Mouse (Mus musculus) midbrain, postnatal 0 days (tissue): ENCODE results near the gene 1700028J19Rik. TPM values are rescaled to one million over a fixed set of nuclear protein-coding genes. Genes with fewer than 3 reads are reported as not detected.

Source experiments
- ATAC-seq: fragments of 200-750 bp; cut with Nextera tagmentation; 2 replicates; pipeline ENCODE4 v1.8.0; 2017; ENCODE audit warnings: moderate number of reproducible peaks, mild to moderate bottlenecking, moderate TSS enrichment, moderate library complexity; ENCODE audit not compliant: low FRiP score
- DNase-seq: peaks from one replicate; pipeline ENCODE4 v3.0.0-alpha.2; 2015; ENCODE audit warnings: low spot score
- H3K27ac ChIP-seq: fragments of 300-500 bp; sonication (generic); 2 replicates; pipeline ENCODE4 v1.5.1; 2014; ENCODE audit warnings: low read depth, mild to moderate bottlenecking, low read length, mixed read lengths
- H3K27me3 ChIP-seq: fragments of 300-500 bp; sonication (generic); 2 replicates; pipeline ENCODE4 v1.6.1; 2014; ENCODE audit warnings: low read length, control low read depth, mixed read lengths; ENCODE audit not compliant: insufficient read depth
- H3K36me3 ChIP-seq: fragments of 300-500 bp; sonication (generic); 2 replicates; pipeline ENCODE4 v1.6.1; 2014; ENCODE audit warnings: low read length, control low read depth, mixed read lengths; ENCODE audit not compliant: insufficient read depth
- H3K4me1 ChIP-seq: fragments of 300-500 bp; sonication (generic); 2 replicates; pipeline ENCODE4 v1.6.1; 2014; ENCODE audit warnings: mild to moderate bottlenecking, control low read depth, antibody characterized with exemption, low read length, mixed read lengths; ENCODE audit not compliant: insufficient read depth
- H3K4me2 ChIP-seq: fragments of 300-500 bp; sonication (generic); 2 replicates; pipeline ENCODE4 v1.6.1; 2014; ENCODE audit warnings: low read depth, mild to moderate bottlenecking, low read length, mixed read lengths; ENCODE audit not compliant: poor library complexity, severe bottlenecking
- H3K4me3 ChIP-seq: fragments of 300-500 bp; sonication (generic); 2 replicates; pipeline ENCODE4 v1.5.1; 2014; ENCODE audit warnings: low read depth, mild to moderate bottlenecking, low read length, moderate library complexity
- H3K9ac ChIP-seq: fragments of 300-500 bp; sonication (generic); replicated peaks from 2 replicates; pipeline ENCODE4 v1.6.1; 2014; ENCODE audit warnings: mild to moderate bottlenecking, low read length, moderate library complexity, mixed read lengths; ENCODE audit not compliant: poor library complexity, severe bottlenecking
- H3K9me3 ChIP-seq: fragments of 300-500 bp; sonication (generic); 2 replicates; pipeline ENCODE4 v1.6.1; 2016; ENCODE audit warnings: low read length, control low read depth
- CTCF ChIP-seq: IDR thresholded peaks from 2 replicates; pipeline ENCODE4 v1.5.1; 2016; ENCODE audit warnings: antibody characterized with exemption, mild to moderate bottlenecking
- WGBS: fragments of 180-500 bp; shearing (Covaris S2); extraction: QIAGEN DNeasy Blood & Tissue Kit; methylation state at CpG from one replicate; pipeline ENCODE4 v1.1.7; 2014; 5-methylcytosine and 5-hydroxymethylcytosine counted together
- polyA plus RNA-seq: library from polyadenylated mRNA; unstranded; fragments of >200 nt; fragmentation: Nextera tagmentation; extraction: Ambion mirVana; gene quantifications from 2 replicates; pipeline ENCODE4 v1.2.1, GENCODE M21; 2015
- total RNA-seq: library from RNA; depleted of rRNA; stranded (reverse); fragments of >200 nt; gene quantifications from 2 replicates; pipeline ENCODE4 v1.2.3, GENCODE M21; 2014; rRNA removed

The 1700028J19Rik gene
- total RNA-seq (0.38 and 0.88 TPM in 2 replicates), polyA plus RNA-seq (1.6 and 2.2 TPM in 2 replicates)

DNA sequence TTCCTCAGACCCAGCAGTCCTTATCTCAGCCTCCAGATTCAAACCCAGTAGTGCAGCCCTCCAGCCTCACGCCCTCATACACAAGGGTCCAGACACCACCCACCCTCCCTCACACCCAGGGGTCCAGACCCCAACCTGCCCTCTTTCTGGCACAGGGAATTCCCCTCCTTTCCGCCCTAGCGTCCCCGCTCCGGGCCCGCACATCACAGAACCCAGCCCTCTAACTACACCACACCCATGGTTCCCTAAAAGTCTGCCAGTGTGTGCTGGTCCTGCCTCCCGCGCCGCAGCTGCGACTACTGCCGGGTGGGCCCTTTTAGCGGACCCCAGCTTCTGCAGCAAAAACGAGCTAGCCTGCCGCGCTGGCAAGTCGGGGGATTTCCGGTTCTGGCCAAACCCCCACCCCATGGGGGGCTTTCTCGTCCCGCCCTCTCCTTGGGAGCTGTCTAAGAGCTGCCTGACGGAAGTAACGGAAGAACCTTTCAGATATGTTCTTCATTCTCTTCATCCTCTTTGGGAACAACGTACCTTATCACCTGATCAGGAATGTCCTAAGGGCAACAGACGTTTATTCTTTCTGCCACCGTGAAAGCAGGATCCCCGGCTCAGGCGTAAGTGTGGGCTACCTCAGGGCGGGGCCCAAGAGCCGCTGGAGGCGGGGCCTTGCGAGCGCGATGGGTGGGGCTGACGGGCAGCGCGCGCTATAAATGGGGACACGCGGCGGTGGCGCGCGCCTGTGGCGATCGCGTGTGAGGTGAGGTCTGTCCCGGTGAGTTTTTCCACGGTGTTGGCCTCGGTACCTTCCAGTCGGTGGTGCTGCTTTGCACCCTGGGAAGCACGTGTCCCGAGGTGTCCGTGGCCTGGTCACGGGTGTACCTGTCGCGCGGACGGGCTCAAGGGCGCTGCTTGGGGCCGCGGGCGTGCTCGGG, at the start of gene 1700028J19Rik, which contains the start of gene 2410002F23Rik:
1700028J19Rik (minus strand) TSS at position 641 of the 929 bp plus-strand sequence.
2410002F23Rik (plus strand) TSS at position 668 of the 929 bp plus-strand sequence.
- TF ChIP-seq CTCF: no peak
- whole genome bisulfite sequencing: under 1% methylated on average over 61 of the region's 62 CpGs
- ATAC-seq (peak; percentile 89), DNase-seq (peak; percentile 97)
- Histone ChIP-seq H3K9ac (peak within 1 kb of the TSS; percentile 100), H3K4me1 (peaks cover 7% of the 10 kb centered on the region; the same call in 1 of the 2 replicates), H3K4me2 (peak within 1 kb of the TSS; percentile 86), H3K27ac (peak within 1 kb of the TSS; percentile 100), H3K9me3 (no peaks in the 10 kb centered on the region), H3K27me3 (no peaks in the 10 kb centered on the region), H3K4me3 (peak within 1 kb of the TSS; percentile 83), H3K36me3 (peaks cover 16% of the 10 kb centered on the region)

DNA sequence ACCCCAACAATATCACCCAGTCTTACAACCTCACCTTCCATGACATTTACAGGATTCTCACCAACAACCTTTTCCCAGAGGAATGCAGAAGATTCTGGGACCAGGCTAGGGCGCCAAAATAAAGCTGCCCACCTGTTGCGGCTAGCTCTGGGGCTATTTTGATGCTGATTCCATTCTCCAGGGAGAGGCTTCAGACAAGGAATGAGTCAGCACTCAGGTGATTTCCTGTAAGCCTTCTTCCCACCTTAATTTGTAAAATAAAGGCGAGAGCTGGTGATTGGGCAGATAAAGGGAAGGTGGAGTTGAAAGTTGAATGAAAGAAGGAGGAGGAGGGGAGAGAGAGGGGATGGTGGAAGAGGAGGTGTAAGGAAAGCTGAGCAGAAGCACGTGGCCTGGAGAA, 44.9 kb upstream of the 1700028J19Rik start:
- H3K36me3 ChIP-seq: no peaks in the 10 kb centered on the region
- H3K4me3 ChIP-seq: no peak overlapping the region
- H3K4me1 ChIP-seq: no peaks in the 10 kb centered on the region
- H3K9me3 ChIP-seq: no peaks in the 10 kb centered on the region
- no peak for ATAC-seq
- WGBS: 56% methylated on average over 4 of the region's 4 CpGs
- H3K27me3 ChIP-seq: no peaks in the 10 kb centered on the region
- no peak overlapping the region for H3K9ac ChIP-seq
- TF ChIP-seq CTCF: no peak
- no peak overlapping the region for H3K27ac ChIP-seq
- DNase-seq: no peak
- no peak overlapping the region for H3K4me2 ChIP-seq

DNA sequence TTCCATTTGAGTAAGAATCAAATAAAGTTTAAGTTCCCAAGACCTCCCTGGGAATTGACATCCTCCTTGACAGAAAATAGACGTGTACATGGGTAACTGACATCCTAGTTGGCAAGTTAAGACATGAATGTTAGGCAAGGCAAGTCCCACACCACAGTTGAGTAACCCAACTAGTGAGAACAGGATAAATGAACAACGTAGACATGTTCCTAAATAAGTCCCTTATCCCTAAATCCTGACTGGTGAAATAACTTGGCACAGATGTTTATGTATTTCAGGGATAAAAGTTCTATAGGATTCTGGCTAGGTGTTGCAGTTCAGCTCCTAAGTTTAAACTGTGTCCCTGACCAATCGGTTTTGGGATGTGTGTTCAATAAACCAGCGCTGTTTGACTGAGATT, 44.5 kb upstream of the 1700028J19Rik start:
- no peak overlapping the region for H3K27ac ChIP-seq
- DNase-seq (no peak), ATAC-seq (no peak)
- H3K9me3 ChIP-seq: no peaks in the 10 kb centered on the region
- H3K27me3 ChIP-seq: no peaks in the 10 kb centered on the region
- H3K9ac ChIP-seq: no peak overlapping the region
- no peak overlapping the region for H3K4me2 ChIP-seq
- 85% methylated on average over 4 of the region's 4 CpGs for WGBS
- no peak overlapping the region for H3K4me3 ChIP-seq
- H3K36me3 ChIP-seq: no peaks in the 10 kb centered on the region
- no peaks in the 10 kb centered on the region for H3K4me1 ChIP-seq
- TF ChIP-seq CTCF: no peak

DNA sequence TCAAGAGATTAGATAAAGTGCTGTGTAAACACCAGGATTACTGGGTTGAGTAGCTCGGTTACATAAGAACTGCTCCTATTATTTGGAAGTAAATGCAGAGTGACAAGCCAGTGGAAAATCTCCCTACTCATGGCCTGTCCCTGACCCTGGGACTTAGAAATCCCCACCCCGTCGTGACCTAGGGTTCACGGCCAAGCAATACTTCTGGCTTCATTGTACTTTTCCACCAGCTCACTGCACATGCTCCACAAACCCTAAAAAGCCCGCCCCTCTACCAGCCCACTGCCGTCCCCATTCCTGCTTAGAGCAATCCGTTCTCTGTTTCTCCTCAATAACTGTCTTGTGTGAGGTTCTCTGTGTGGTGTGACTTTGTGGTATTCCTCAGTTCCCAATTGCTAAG, 41.3 kb upstream of the 1700028J19Rik start:
- no peak for TF ChIP-seq CTCF
- no peaks in the 10 kb centered on the region for H3K9me3 ChIP-seq
- no peak overlapping the region for H3K4me2 ChIP-seq
- 56% methylated on average over 7 of the region's 7 CpGs for WGBS
- H3K4me1 ChIP-seq: no peaks in the 10 kb centered on the region
- no peaks in the 10 kb centered on the region for H3K27me3 ChIP-seq
- DNase-seq: no peak
- H3K4me3 ChIP-seq: no peak overlapping the region
- no peaks in the 10 kb centered on the region for H3K36me3 ChIP-seq
- no peak overlapping the region for H3K9ac ChIP-seq
- no peak overlapping the region for H3K27ac ChIP-seq
- no peak for ATAC-seq

DNA sequence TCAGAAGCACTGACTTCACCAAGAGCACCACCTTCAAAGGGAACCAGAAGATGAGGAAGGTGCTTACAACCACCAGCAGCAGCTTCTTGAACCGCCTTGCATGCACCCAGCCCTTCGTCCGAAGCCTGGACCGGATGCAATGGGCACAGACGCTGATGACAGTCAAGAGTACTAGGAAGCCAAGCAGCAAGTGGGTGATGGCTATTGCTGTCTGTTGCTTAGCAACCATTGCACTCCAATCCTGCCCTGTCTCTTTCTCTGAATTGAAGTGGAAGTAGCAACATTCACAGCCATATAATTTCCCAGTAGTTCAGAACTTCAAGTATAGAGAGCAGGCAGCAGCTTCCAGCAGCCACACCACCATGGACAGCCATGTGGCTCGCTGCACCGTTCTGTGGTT, 35.1 kb upstream of the 1700028J19Rik start:
- 61% methylated on average over 7 of the region's 7 CpGs for WGBS
- no peaks in the 10 kb centered on the region for H3K9me3 ChIP-seq
- ATAC-seq: peak; percentile 50; the same call in 1 of the 2 replicates
- H3K27ac ChIP-seq: peak overlapping the region; percentile 21; the same call in 1 of the 2 replicates
- H3K4me3 ChIP-seq: no peak overlapping the region
- H3K9ac ChIP-seq: no peak overlapping the region
- DNase-seq: peak; percentile 44
- H3K4me2 ChIP-seq: no peak overlapping the region
- no peaks in the 10 kb centered on the region for H3K36me3 ChIP-seq
- TF ChIP-seq CTCF: no peak
- H3K4me1 ChIP-seq: no peaks in the 10 kb centered on the region
- H3K27me3 ChIP-seq: no peaks in the 10 kb centered on the region

DNA sequence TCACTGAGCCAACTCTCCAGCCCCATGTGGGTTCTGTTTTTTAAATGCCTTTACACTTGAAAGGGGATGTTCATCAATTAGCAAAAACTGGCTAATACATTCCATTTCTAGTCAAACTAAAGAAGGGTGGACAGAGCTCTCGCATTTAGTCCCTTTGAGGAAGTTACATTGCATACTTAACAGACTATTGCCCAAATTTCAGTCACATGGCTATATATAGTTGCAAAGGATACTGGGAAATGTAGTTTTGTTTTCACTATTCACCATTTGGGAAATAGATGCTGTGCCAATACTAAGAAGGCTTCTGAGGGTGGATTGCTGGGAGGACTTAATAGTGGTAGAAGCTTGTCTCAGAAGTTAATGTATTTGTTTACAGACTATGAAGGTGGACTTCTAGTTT, 34.5 kb upstream of the 1700028J19Rik start:
- ATAC-seq: peak; percentile 45; the same call in 1 of the 2 replicates
- no peak overlapping the region for H3K4me2 ChIP-seq
- no peaks in the 10 kb centered on the region for H3K4me1 ChIP-seq
- no peak for TF ChIP-seq CTCF
- no peaks in the 10 kb centered on the region for H3K27me3 ChIP-seq
- no peak overlapping the region for H3K27ac ChIP-seq
- 58% methylated on average over 1 of the region's 1 CpGs for WGBS
- no peaks in the 10 kb centered on the region for H3K36me3 ChIP-seq
- no peak overlapping the region for H3K9ac ChIP-seq
- no peaks in the 10 kb centered on the region for H3K9me3 ChIP-seq
- no peak overlapping the region for H3K4me3 ChIP-seq
- no peak for DNase-seq
